Mouse (Mus musculus) gastrocnemius, postnatal 10 days (tissue): ENCODE measurements around the gene Emilin2. TPM values are rescaled to one million over a fixed set of nuclear protein-coding genes. Genes with fewer than 3 reads are reported as not detected.

ENCODE experiments used
- DNase-seq: peaks from one replicate; pipeline ENCODE4 v3.0.0; 2021; ENCODE audit warnings: mixed read lengths
- total RNA-seq, 2 experiments: library from RNA; stranded (reverse); gene quantifications; 2 replicates each; pipeline ENCODE4 v1.2.3; 2021

Gene Emilin2
- total RNA-seq, 2 experiments from 2014 or later = 31.9 to 39.2 TPM

GRCm38 (mm10) chr17:71265336-71266051, 46.3 kb downstream of the Emilin2 start:
- no peak for DNase-seq

GRCm38 (mm10) chr17:71264739-71265138, 47.0 kb downstream of the Emilin2 start:
- no peak for DNase-seq

GRCm38 (mm10) chr17:71263136-71263535, 48.6 kb downstream of the Emilin2 start:
- no peak for DNase-seq

- DNase-seq = no peak
Observed at GRCm38 (mm10) chr17:71260658-71261057, 51.1 kb downstream of the Emilin2 start.

GRCm38 (mm10) chr17:71259727-71260126, 52.1 kb downstream of the Emilin2 start:
- DNase-seq = no peak

GRCm38 (mm10) chr17:71256806-71257536, 54.8 kb downstream of the Emilin2 start:
- no peak for DNase-seq

GRCm38 (mm10) chr17:71256068-71256615, 55.6 kb downstream of the Emilin2 start:
- no peak for DNase-seq

GRCm38 (mm10) chr17:71254736-71255135, 57.0 kb downstream of the Emilin2 start:
- DNase-seq = peak; percentile 60

- no peak for DNase-seq
Observed at GRCm38 (mm10) chr17:71254106-71254505, 57.7 kb downstream of the Emilin2 start.

- no peak for DNase-seq
Observed at GRCm38 (mm10) chr17:71253391-71253790, 58.4 kb downstream of the Emilin2 start.

- no peak for DNase-seq
Observed at GRCm38 (mm10) chr17:71252101-71252500, 59.7 kb downstream of the Emilin2 start.

- DNase-seq = no peak
Observed at GRCm38 (mm10) chr17:71251601-71252001, 60.2 kb downstream of the Emilin2 start.

GRCm38 (mm10) chr17:71250819-71251600, 60.8 kb downstream of the Emilin2 start:
- DNase-seq = no peak

GRCm38 (mm10) chr17:71250046-71250445, 61.7 kb downstream of the Emilin2 start:
- no peak for DNase-seq

- no peak for DNase-seq
Observed at GRCm38 (mm10) chr17:71248963-71249362, 62.8 kb downstream of the Emilin2 start.

GRCm38 (mm10) chr17:71246022-71246421, 65.8 kb downstream of the Emilin2 start:
- DNase-seq = no peak

GRCm38 (mm10) chr17:71245133-71245532, 66.6 kb downstream of the Emilin2 start:
- DNase-seq = no peak

- no peak for DNase-seq
Observed at GRCm38 (mm10) chr17:71242666-71243065, 69.1 kb downstream of the Emilin2 start.

- DNase-seq = no peak
Observed at GRCm38 (mm10) chr17:71240811-71241210, 71.0 kb downstream of the Emilin2 start.

- no peak for DNase-seq
Observed at GRCm38 (mm10) chr17:71238494-71238893, 73.3 kb downstream of the Emilin2 start.

- DNase-seq = no peak
Observed at GRCm38 (mm10) chr17:71235229-71235958, 76.4 kb downstream of the Emilin2 start.
